Mouse (Mus musculus) ES-E14 (cell line): ENCODE measurements around the gene Ngp.

Experiments used
- CHD2 ChIP-seq: IDR thresholded peaks from 2 replicates; pipeline ENCODE4 v1.6.1; 2014; ENCODE audit warnings: mild to moderate bottlenecking, low read depth, low read length, inconsistent platforms
- HCFC1 ChIP-seq: IDR thresholded peaks from 2 replicates; pipeline ENCODE4 v1.6.1; 2012; ENCODE audit warnings: low read length, inconsistent platforms, borderline replicate concordance; ENCODE audit not compliant: insufficient read depth
- MAFK ChIP-seq: IDR thresholded peaks from 2 replicates; pipeline ENCODE4 v1.6.1; 2014; ENCODE audit warnings: mild to moderate bottlenecking, low read depth, low read length, inconsistent platforms; ENCODE audit not compliant: insufficient read depth
- ZC3H11A ChIP-seq: IDR thresholded peaks from 2 replicates; pipeline ENCODE4 v1.6.1; 2012; ENCODE audit warnings: low read depth, mild to moderate bottlenecking, inconsistent platforms, low read length, borderline replicate concordance
- ZNF384 ChIP-seq: IDR thresholded peaks from 2 replicates; pipeline ENCODE4 v1.6.1; 2012; ENCODE audit warnings: low read depth, low read length, inconsistent platforms

GRCm38 (mm10) chr9:110462321-110462720, 42.8 kb downstream of the Ngp start:
- TF ChIP-seq ZC3H11A (no peak), HCFC1 (no peak), ZNF384 (no peak), CHD2 (no peak), MAFK (no peak)
